Mouse (Mus musculus): ENCODE measurements around the gene Jak1. TPM values are rescaled to one million over a fixed set of nuclear protein-coding genes. Genes with fewer than 3 reads are reported as not detected.

Jak1 gene
- polyA plus RNA-seq, 1 experiment = 258 TPM

- TF ChIP-seq GATA1 (IDR thresholded peaks at IDR 0.05; ENCODE audit: low read length) = no peak
Measured at GRCm38 (mm10) chr4:101187381-101187780, 77.7 kb downstream of the Jak1 start.

GRCm38 (mm10) chr4:101186591-101186990, 78.5 kb downstream of the Jak1 start:
- TF ChIP-seq GATA1 (IDR thresholded peaks at IDR 0.05; ENCODE audit: low read length) = no peak

DNA sequence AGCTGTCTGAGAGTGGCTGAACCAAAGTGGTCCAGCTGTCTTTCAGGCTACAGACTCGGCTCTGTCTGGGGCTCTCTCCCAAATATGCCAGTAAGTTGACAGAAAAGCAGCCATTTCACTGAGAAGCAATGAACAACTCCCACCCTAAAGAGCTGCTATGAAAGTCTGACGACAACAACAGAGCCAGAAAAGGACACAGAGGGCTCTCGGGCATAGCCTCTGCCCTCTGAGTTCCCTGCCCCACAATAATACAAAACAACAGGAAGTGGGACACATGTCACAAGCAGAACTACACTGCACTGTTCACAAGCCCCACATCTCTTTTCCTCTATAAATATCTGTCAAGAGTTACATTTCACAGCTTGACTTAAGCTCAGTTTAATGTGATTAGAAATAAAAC, 79.9 kb downstream of the Jak1 start:
- no peak for TF ChIP-seq GATA1 (IDR thresholded peaks at IDR 0.05; ENCODE audit: low read length)

DNA sequence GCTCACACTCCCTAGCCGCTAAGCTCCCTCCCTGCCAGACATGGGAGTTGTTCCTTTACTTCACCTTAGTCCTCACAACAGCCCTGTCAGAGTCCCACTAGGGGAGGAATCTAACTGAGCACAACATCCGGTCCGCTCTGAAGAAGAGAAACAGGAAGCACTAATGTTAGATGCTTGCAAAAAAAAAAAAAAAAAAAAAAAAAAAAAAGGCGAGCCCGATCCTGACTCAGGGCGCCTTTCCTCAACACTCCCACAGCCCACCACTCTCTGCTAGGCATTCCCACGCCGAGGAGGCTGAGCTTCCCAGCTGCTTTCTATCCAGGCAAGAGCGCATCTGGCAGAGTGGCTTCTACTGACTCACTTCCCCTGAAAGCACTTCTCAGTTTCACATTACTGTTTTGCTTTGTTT, 82.5 kb downstream of the Jak1 start:
- no peak for TF ChIP-seq GATA1 (IDR thresholded peaks at IDR 0.05; ENCODE audit: low read length)

DNA sequence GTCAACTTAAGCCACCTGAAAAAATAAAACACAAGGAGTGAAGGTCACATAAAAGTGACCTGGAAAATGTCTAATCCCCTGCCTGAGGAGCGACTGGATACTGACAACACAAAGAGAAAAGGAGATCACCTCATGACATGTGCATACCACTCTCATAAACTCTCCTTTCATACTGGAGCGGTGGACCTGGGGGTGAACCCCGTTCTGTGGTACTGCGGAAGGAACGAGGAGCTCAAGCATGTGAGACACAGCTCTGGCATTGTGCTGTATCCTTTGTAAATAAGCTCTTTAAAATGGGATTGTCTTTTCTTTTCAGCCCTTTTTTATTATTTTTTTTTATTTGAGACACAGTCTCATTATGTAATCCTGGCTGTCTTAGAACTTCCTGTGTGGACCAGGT, 84.4 kb downstream of the Jak1 start:
- TF ChIP-seq GATA1 (IDR thresholded peaks at IDR 0.05; ENCODE audit: low read length) = no peak

DNA sequence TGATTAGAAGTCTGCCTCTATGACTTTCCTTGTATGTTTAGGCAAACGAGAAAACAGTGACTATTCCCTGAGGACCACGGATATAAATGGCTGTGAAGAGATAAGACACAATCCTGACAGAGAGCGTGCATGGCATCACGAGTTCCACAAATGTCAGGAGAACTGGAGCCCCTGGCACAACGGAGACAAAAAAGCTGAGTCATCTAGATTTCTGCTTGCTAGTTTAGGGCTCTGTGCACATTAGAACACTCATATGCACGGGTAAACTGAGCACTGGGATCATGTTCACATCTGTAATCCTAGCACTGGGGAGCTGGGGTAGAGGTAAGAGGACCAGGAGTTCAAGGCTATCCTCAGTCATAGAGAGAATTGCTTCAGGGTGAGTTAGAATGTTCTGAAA, 85.2 kb downstream of the Jak1 start:
- no peak for TF ChIP-seq GATA1 (IDR thresholded peaks at IDR 0.05; ENCODE audit: low read length)

GRCm38 (mm10) chr4:101179076-101179475, 86.0 kb downstream of the Jak1 start:
- TF ChIP-seq GATA1 (IDR thresholded peaks at IDR 0.05; ENCODE audit: low read length) = no peak

- no peak for TF ChIP-seq GATA1 (IDR thresholded peaks at IDR 0.05; ENCODE audit: low read length)
Measured at GRCm38 (mm10) chr4:101177796-101178195, 87.3 kb downstream of the Jak1 start.

DNA sequence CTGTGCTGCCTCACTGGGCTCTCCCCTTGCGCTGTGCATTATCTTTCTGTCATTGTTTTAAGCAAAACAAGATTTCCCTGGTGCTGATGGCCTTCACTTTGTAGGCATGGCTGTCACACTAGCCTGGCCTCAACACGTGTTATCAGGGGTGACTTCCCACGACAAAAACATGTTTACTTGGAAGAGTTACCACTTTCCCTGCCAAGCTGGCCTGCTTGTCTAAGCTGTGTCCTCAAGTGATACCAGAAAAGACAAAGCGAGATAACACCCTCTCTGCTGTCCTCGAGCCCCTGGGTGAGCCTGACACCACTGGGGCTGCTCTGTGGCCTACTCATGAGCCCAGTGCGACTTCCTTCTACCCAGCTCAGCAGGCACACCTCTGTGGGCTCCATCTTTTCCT, 89.0 kb downstream of the Jak1 start:
- TF ChIP-seq GATA1 (IDR thresholded peaks at IDR 0.05; ENCODE audit: low read length) = no peak

DNA sequence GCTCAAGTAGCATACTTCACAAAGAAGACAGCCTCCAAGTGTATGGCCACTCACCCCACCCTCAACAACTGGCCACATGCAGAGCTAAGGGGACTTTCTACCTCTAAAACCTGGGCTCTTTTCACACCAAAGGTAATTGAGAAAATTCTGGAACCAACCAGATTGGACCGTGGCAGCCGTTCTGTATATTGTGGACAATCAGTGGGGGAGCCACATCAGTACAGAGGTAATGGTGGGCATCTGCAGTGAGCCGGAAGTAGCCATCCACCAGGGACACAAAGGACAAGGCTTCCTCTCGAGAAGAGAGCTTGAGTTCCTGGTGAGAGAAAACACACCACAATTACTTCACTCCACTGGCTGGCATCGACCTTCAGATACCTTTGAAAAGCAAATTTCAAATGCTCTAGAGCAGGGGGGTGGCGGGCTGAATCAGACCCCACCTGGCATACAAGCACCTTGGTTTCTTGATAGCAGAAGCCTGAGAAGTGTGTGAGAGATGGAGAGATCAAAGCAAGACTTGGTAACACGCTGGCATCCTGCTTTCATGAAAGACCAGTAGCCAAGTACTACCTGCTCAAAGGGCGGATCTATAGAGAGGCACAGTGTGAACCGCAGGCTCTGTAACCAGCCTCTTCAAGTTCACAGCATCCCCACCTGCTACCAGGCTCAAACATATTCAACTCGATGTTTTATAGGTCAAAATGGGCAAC, 90.0 kb downstream of the Jak1 start:
- no peak for TF ChIP-seq GATA1 (IDR thresholded peaks at IDR 0.05; ENCODE audit: low read length)

DNA sequence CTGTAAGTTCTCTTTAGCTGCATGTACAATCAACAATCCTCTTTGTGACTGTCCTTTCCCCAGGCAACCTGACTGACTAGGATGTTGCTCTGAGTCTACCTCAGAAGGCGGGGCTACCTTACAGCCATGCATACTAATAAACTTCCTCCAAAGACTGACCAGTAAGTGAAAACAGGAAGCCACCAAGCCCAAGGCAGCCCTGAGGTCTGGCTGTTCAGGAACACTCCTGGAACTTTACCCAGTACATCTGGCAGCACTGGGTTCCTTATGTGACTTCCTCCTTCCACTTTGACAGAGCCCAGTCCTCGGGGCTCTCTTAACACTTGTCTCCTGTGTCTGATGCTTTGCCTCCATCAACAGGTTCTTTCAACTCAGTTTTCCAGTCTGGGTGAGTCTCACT, 92.3 kb downstream of the Jak1 start:
- TF ChIP-seq GATA1 (IDR thresholded peaks at IDR 0.05; ENCODE audit: low read length) = no peak

- TF ChIP-seq GATA1 (IDR thresholded peaks at IDR 0.05; ENCODE audit: low read length) = no peak
Measured at GRCm38 (mm10) chr4:101168189-101168778, 96.8 kb downstream of the Jak1 start.

DNA sequence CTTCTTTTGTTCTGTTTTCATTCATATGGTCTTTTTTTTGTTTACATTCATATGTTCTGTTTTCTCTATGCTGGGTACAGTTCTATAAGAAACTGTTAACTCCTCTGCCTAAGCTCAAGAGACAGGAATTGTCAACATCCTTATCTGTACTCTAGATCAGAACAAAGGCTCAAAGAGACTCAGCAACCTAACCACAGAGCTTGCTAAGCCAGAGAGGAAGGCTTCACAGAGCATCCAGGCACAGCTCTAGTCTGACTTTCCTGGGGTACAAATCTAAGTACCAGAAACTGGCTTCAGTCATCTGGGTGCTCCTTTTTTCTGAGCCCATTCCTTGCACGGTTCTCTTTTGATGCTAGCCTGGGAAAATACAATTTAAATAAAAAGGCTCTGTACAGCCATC, 97.3 kb downstream of the Jak1 start:
- no peak for TF ChIP-seq GATA1 (IDR thresholded peaks at IDR 0.05; ENCODE audit: low read length)

- TF ChIP-seq GATA1 (IDR thresholded peaks at IDR 0.05; ENCODE audit: low read length) = no peak
Measured at GRCm38 (mm10) chr4:101165776-101166175, 99.3 kb downstream of the Jak1 start.

DNA sequence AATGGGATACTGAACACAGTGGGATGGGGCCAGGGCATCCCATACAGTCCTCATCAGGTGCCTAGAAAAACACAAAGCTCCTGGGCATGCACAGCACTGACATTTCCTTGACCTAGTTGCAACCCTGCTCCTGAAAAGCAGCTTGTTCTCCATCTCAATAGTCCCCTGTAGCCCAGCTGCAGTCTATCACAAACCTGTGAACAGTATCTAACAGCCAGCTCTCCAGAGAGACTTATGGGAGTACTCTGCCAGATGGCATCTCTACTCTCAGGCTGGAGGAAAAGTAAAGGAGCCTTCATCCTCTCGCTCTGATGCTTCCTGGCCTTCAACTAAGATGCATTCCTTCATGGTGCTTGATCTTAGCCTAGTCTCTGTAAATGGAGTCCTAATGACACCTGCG, 100.4 kb downstream of the Jak1 start:
- TF ChIP-seq GATA1 (IDR thresholded peaks at IDR 0.05; ENCODE audit: low read length) = no peak

DNA sequence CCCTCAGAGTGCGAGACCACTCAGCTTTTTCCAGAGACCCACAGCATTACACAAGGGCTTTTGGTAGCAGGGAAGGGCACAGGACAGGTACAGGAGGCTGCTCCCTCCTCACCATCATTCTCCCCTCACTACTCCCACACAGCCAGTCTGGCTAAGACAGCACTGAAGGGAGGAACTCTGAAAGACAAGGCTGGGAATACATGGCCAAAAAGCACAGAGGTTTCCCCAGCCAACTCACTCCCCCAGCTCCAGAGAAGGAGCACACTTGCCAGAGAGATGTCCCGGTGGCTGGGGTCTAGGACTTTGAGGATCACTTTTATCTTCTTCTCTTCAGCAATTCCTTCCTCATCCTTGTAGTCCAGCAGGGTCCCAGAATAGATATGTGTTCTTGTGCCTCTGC, 100.9 kb downstream of the Jak1 start:
- no peak for TF ChIP-seq GATA1 (IDR thresholded peaks at IDR 0.05; ENCODE audit: low read length)

DNA sequence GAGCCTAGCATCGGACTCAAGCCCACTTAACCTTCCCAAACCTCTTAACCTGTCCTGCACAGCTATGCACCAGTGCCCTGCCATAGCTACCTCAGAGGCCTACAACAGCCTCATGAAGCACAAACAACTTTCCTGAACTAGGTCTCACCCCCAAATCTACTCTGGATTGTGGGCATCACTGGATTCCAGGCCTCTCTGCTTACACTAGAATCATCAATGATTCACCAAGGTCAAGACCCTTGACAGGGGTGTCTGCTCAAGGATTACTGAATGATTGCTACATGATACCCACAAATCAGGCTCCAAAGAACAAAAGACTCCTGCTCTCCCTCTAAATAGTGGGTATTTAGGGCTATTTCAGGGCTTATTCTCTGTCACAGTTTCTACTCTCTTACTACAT, 104.3 kb downstream of the Jak1 start:
- TF ChIP-seq GATA1 (IDR thresholded peaks at IDR 0.05; ENCODE audit: low read length) = no peak
